Mouse (Mus musculus) heart, postnatal 0 days (tissue): ENCODE data around the gene Trim38. TPM values are rescaled to one million over a fixed set of nuclear protein-coding genes. Genes with fewer than 3 reads are reported as not detected.

ENCODE experiments used
- ATAC-seq: fragments of 200-750 bp; cut with Nextera tagmentation; 2 replicates; pipeline ENCODE4 v1.8.0; 2017; ENCODE audit warnings: low read depth, moderate number of reproducible peaks, moderate library complexity; ENCODE audit not compliant: insufficient read depth
- DNase-seq: peaks from one replicate; pipeline ENCODE4 v3.0.0-alpha.2; 2016; ENCODE audit warnings: low spot score
- H3K27ac ChIP-seq: fragments of 300-500 bp; sonication (generic); 2 replicates; pipeline ENCODE4 v1.5.1; 2014; ENCODE audit warnings: low read depth, mild to moderate bottlenecking
- H3K27me3 ChIP-seq: fragments of 300-500 bp; sonication (generic); 2 replicates; pipeline ENCODE4 v1.6.1; 2014; ENCODE audit warnings: low read length, mixed read lengths; ENCODE audit not compliant: control insufficient read depth, insufficient read depth
- H3K36me3 ChIP-seq: fragments of 300-500 bp; sonication (generic); replicated peaks from 2 replicates; pipeline ENCODE4 v1.6.1; 2014; ENCODE audit warnings: low read length, mixed read lengths; ENCODE audit not compliant: control insufficient read depth, insufficient read depth
- H3K4me1 ChIP-seq: fragments of 300-500 bp; sonication (generic); 2 replicates; pipeline ENCODE4 v1.6.1; 2014; ENCODE audit warnings: antibody characterized with exemption; ENCODE audit not compliant: control insufficient read depth, insufficient read depth
- H3K4me2 ChIP-seq: fragments of 300-500 bp; sonication (generic); 2 replicates; pipeline ENCODE4 v1.6.1; 2014; ENCODE audit warnings: low read depth, mild to moderate bottlenecking, low read length, moderate library complexity
- H3K4me3 ChIP-seq: fragments of 300-500 bp; sonication (generic); 2 replicates; pipeline ENCODE4 v1.5.1; 2014; ENCODE audit warnings: low read depth, low read length
- H3K9ac ChIP-seq: fragments of 300-500 bp; sonication (generic); replicated peaks from 2 replicates; pipeline ENCODE4 v1.6.1; 2014; ENCODE audit warnings: low read depth, low read length, mixed read lengths
- H3K9me3 ChIP-seq: fragments of 300-500 bp; sonication (generic); replicated peaks from 2 replicates; pipeline ENCODE4 v1.6.1; 2016; ENCODE audit warnings: low read length; ENCODE audit not compliant: control insufficient read depth
- CTCF ChIP-seq: IDR thresholded peaks from 2 replicates; pipeline ENCODE4 v1.5.1; 2016; ENCODE audit warnings: antibody characterized with exemption, control low read depth, low read depth
- EP300 ChIP-seq: IDR thresholded peaks from 2 replicates; pipeline ENCODE4 v1.6.1; 2016; ENCODE audit warnings: antibody characterized with exemption, low read depth
- WGBS: fragments of 180-500 bp; shearing (Covaris S2); extraction: QIAGEN DNeasy Blood & Tissue Kit; methylation state at CpG from one replicate; pipeline ENCODE4 v1.1.7; 2014; 5-methylcytosine and 5-hydroxymethylcytosine counted together
- polyA plus RNA-seq: library from polyadenylated mRNA; unstranded; fragments of >200 nt; fragmentation: Nextera tagmentation; extraction: Ambion mirVana; gene quantifications from 2 replicates; pipeline ENCODE4 v1.2.1, GENCODE M21; 2015
- total RNA-seq: library from RNA; depleted of rRNA; stranded (reverse); fragments of >200 nt; gene quantifications from 2 replicates; pipeline ENCODE4 v1.2.3, GENCODE M21; 2014; ENCODE audit warnings: low replicate concordance

Gene Trim38
- total and polyA plus RNA-seq, 2 experiments from 2014 or later, result 0.10 TPM; not detected in 1

DNA sequence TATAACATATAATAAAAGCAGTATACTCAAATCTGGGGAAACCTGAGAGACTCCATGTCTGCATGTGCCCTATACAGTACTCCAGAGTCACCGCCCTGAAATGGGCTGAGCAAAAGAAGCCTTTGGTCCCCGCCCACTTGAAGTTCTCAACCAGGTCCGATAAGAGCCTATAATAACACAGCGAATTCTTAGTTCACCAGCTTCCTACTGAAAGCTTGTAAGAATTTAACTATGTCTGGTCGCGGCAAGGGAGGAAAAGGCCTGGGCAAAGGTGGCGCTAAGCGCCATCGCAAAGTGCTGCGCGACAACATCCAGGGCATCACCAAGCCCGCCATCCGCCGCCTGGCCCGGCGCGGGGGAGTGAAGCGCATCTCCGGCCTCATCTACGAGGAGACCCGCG is 12.9 kb upstream of the Trim38 start, which contains the start of gene Hist1h4b:
TSS of gene Hist1h4b (plus strand) at position 224 of the 400 bp plus-strand sequence.
- H3K27me3 ChIP-seq, result no peaks in the 10 kb centered on the region
- H3K4me2 ChIP-seq, result peak within 1 kb of the TSS; percentile 61
- H3K9me3 ChIP-seq, result no peaks in the 10 kb centered on the region
- H3K4me1 ChIP-seq, result peaks cover 8% of the 10 kb centered on the region; the same call in 1 of the 2 replicates
- H3K36me3 ChIP-seq, result no peaks in the 10 kb centered on the region
- ATAC-seq (peak; percentile 47; the same call in 1 of the 2 replicates), DNase-seq (peak; percentile 90)
- H3K4me3 ChIP-seq, result peak within 1 kb of the TSS; percentile 44
- TF ChIP-seq EP300 (peak; percentile 66; the same call in 1 of the 2 replicates), CTCF (no peak)
- H3K27ac ChIP-seq, result peak within 1 kb of the TSS; percentile 81
- under 1% methylated on average over 17 of the region's 22 CpGs for WGBS
- H3K9ac ChIP-seq, result peak within 1 kb of the TSS; percentile 48

DNA sequence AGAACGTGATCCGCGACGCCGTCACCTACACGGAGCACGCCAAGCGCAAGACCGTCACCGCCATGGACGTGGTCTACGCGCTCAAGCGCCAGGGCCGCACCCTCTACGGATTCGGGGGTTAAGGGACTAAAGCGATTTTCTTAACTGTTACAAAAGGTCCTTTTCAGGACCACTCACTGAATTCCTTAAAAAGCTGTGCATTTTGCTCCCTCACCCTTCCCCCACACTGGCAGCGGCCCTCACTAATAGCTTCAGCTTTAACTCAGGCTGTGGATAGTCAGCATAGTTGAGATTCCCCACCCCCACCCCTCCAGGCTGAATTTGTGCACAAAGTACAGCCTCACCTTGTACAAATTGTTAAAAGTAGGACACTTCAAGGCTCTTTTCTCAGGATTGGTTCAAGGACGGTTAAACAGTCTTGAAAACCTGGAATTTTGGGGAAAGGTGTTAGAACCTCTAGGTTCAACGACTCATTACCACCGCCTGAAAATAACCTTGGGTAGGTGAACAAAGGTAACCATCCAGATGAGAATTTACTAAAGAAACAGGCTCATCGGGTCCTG is 12.4 kb upstream of the Trim38 start:
- TF ChIP-seq CTCF, result no peak
- no peak for TF ChIP-seq EP300
- ATAC-seq (no peak), DNase-seq (no peak)
- H3K4me3 ChIP-seq, result peak overlapping the region; percentile 44
- peak overlapping the region; percentile 48 for H3K9ac ChIP-seq
- WGBS, result 3% methylated on average over 13 of the region's 23 CpGs
- H3K27ac ChIP-seq, result peak overlapping the region; percentile 81
- H3K9me3 ChIP-seq, result no peaks in the 10 kb centered on the region
- no peaks in the 10 kb centered on the region for H3K27me3 ChIP-seq
- peaks cover 8% of the 10 kb centered on the region; the same call in 1 of the 2 replicates for H3K4me1 ChIP-seq
- peak overlapping the region; percentile 61 for H3K4me2 ChIP-seq
- no peaks in the 10 kb centered on the region for H3K36me3 ChIP-seq

DNA sequence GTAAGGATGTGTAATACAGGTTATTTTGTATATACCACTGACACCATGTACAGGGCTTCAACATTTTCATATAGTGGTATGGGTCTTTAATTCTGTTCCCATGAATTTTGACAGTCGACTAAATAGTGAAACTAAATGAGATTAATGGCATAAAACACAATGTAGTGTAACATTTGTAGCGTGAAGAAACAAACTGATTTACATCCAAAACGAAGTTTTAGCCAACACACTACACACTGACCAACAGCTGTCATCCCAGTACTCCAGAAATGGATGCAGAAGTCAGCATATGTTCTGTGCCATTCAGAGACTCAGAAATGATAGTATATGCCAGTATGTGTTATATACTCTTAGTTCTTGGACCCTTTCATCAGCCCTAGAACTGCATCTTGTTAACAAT is 11.8 kb upstream of the Trim38 start:
- H3K9ac ChIP-seq, result no peak overlapping the region
- peaks cover 13% of the 10 kb centered on the region; the same call in 1 of the 2 replicates for H3K4me1 ChIP-seq
- H3K9me3 ChIP-seq, result no peaks in the 10 kb centered on the region
- H3K27me3 ChIP-seq, result no peaks in the 10 kb centered on the region
- no peak for ATAC-seq
- no peak overlapping the region for H3K27ac ChIP-seq
- no peak overlapping the region; the same call in 1 of the 2 replicates for H3K4me2 ChIP-seq
- WGBS, result 56% methylated on average over 3 of the region's 3 CpGs
- no peak overlapping the region for H3K4me3 ChIP-seq
- no peaks in the 10 kb centered on the region for H3K36me3 ChIP-seq
- no peak for TF ChIP-seq EP300
- no peak for TF ChIP-seq CTCF
- DNase-seq, result no peak

DNA sequence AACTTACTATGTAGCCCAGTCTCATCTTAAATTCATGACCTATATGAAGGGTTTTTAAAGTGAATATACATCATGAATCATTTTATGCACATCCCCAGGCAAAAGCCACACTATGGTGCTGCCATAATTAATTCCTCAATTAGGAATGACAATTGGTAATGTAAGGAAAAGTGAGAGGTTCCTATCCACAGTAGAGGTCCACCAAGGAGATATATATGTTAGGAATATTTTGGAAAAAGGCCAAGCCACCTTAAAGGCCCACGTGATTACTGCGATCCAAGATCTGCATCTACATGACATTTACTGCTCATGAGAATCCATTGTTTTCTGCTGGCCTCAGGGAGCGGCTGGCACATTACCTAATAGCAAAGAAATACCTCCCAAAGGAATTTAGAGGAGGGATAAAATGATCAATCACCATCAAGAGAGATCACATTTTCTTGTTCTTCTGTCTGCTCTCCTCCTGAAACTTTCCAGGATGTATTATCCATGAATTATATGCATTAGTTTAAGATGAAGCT is 10.4 kb upstream of the Trim38 start:
- DNase-seq (no peak), ATAC-seq (no peak)
- no peak for TF ChIP-seq EP300
- H3K27ac ChIP-seq, result no peak overlapping the region
- H3K27me3 ChIP-seq, result no peaks in the 10 kb centered on the region
- 89% methylated on average over 3 of the region's 3 CpGs for WGBS
- no peaks in the 10 kb centered on the region for H3K36me3 ChIP-seq
- no peak overlapping the region for H3K9ac ChIP-seq
- H3K4me3 ChIP-seq, result no peak overlapping the region
- H3K4me1 ChIP-seq, result peaks cover 22% of the 10 kb centered on the region
- no peak overlapping the region for H3K4me2 ChIP-seq
- no peaks in the 10 kb centered on the region for H3K9me3 ChIP-seq

DNA sequence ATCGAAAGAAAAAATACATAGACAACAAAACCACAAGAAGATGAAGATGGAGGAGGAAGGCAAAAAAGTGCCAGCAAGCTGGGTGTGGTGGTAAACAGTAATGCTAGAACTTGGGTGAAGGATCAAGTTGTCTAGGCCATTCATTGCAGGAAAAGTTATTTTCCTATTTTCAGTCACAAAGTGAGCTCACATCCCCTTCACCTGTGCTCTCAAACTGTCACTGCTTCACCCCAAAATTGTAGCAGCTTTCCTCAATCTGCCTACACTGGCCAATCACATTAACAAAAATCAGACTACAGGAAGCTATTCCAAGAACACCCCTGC is 9.8 kb upstream of the Trim38 start:
- Histone ChIP-seq H3K27me3 (no peaks in the 10 kb centered on the region), H3K4me3 (no peak overlapping the region), H3K27ac (no peak overlapping the region), H3K4me2 (peak overlapping the region; percentile 71; the same call in 1 of the 2 replicates), H3K36me3 (no peaks in the 10 kb centered on the region), H3K9me3 (no peaks in the 10 kb centered on the region), H3K4me1 (peaks cover 26% of the 10 kb centered on the region), H3K9ac (no peak overlapping the region)
- DNase-seq, result no peak
- WGBS, result 70% methylated on average over 1 of the region's 1 CpGs
- no peak for ATAC-seq
- no peak for TF ChIP-seq CTCF
- no peak for TF ChIP-seq EP300
